Mouse (Mus musculus) ES-CJ7 (cell line): ENCODE measurements around the gene Gas2l2.
A peak's percentile ranks its signal among the peaks of the same experiment; 100 is the strongest.

Experiments
- DNase-seq: peaks from one replicate; pipeline ENCODE4 v3.0.0; 2011; ENCODE audit warnings: low read depth, low spot score

The Gas2l2 gene

GRCm38 (mm10) chr11:83429355-83429754 is at the start of gene Gas2l2:
Gene Gas2l2 (minus strand): TSS chr11:83429455.
- no peak for DNase-seq

- peak; percentile 50 for DNase-seq
Measured at GRCm38 (mm10) chr11:83473235-83474016, 44.2 kb upstream of the Gas2l2 start.

GRCm38 (mm10) chr11:83472324-83473234 is 43.3 kb upstream of the Gas2l2 start, which contains the start of gene Taf15:
Gene Taf15 (plus strand): TSS chr11:83473086.
- peak; percentile 99 for DNase-seq

GRCm38 (mm10) chr11:83471766-83472165 is 42.5 kb upstream of the Gas2l2 start:
- DNase-seq, result no peak

- DNase-seq, result no peak
Measured at GRCm38 (mm10) chr11:83468765-83469164, 39.5 kb upstream of the Gas2l2 start.

GRCm38 (mm10) chr11:83467120-83467652 is 37.9 kb upstream of the Gas2l2 start:
- no peak for DNase-seq

- DNase-seq, result no peak
Measured at GRCm38 (mm10) chr11:83465976-83466375, 36.7 kb upstream of the Gas2l2 start.

- no peak for DNase-seq
Measured at GRCm38 (mm10) chr11:83462711-83463244, 33.5 kb upstream of the Gas2l2 start, which contains the start of gene Mmp28. Gene Mmp28 (minus strand): TSS chr11:83463071.

- no peak for DNase-seq
Measured at GRCm38 (mm10) chr11:83461462-83462027, 32.3 kb upstream of the Gas2l2 start.

- no peak for DNase-seq
Measured at GRCm38 (mm10) chr11:83457912-83458601, 28.8 kb upstream of the Gas2l2 start.

GRCm38 (mm10) chr11:83457257-83457656 is 28.0 kb upstream of the Gas2l2 start:
- DNase-seq, result no peak

- no peak for DNase-seq
Measured at GRCm38 (mm10) chr11:83455608-83456007, 26.4 kb upstream of the Gas2l2 start.

GRCm38 (mm10) chr11:83454548-83454947 is 25.3 kb upstream of the Gas2l2 start:
- no peak for DNase-seq

GRCm38 (mm10) chr11:83451281-83451680 is 22.0 kb upstream of the Gas2l2 start:
- no peak for DNase-seq

GRCm38 (mm10) chr11:83450550-83450949 is 21.3 kb upstream of the Gas2l2 start:
- DNase-seq, result no peak

GRCm38 (mm10) chr11:83449298-83449697 is 20.0 kb upstream of the Gas2l2 start:
- peak; percentile 88 for DNase-seq

GRCm38 (mm10) chr11:83448927-83449236 is 19.6 kb upstream of the Gas2l2 start:
- no peak for DNase-seq

- peak; percentile 55 for DNase-seq
Measured at GRCm38 (mm10) chr11:83448021-83448926, 19.0 kb upstream of the Gas2l2 start.

- no peak for DNase-seq
Measured at GRCm38 (mm10) chr11:83447612-83448011, 18.4 kb upstream of the Gas2l2 start.

GRCm38 (mm10) chr11:83445001-83445400 is 15.7 kb upstream of the Gas2l2 start:
- DNase-seq, result peak; percentile 93
